Mouse (Mus musculus): ENCODE measurements around the gene Lrig1.
A peak's percentile ranks its signal among the peaks of the same experiment; 100 is the strongest.

Lrig1 gene

DNA sequence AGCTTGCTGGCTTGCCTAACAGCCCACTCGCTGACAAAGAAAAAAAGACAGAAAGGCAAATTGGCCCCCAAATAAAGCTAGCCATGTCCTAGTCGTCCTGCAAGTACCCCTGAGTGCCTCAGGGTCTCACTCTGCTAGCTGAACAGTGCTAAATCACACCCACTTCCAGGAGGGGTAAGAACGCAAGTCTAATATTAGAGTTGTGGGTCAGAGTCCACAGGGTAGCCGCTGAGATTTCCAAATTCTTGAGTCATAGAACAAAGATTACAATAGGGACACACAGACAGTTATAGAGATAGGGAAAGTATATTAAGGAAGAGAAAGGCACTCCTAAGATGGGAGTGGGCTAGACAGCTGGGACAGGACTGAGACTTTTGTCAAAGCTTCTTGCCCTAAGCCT is 51.5 kb downstream of the Lrig1 start:
- no peak for DNase-seq (ENCODE audit: low read depth, low spot score)

- DNase-seq (ENCODE audit: low read depth, low spot score) = no peak
Observed at GRCm38 (mm10) chr6:94647574-94648430, 52.2 kb downstream of the Lrig1 start.

DNA sequence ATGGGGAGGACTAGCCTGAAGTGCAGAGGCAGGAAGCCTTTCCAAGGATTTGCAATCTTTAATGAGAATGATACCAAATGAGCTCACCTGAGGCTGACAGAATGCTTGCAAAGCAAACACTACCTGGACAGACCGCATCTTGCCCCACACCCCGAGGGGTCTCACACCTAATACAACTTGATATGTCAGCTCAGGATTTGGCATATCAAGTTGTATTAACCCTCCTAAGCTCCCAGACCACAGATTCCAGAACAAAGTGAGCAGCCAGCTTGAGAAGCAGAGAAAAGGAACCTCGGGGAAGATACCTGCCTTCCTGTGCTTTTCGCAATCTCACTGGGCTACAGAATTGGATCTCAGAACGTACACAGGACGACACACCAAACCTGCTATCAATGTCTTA is 53.1 kb downstream of the Lrig1 start:
- DNase-seq (ENCODE audit: low read depth, low spot score) = no peak

DNA sequence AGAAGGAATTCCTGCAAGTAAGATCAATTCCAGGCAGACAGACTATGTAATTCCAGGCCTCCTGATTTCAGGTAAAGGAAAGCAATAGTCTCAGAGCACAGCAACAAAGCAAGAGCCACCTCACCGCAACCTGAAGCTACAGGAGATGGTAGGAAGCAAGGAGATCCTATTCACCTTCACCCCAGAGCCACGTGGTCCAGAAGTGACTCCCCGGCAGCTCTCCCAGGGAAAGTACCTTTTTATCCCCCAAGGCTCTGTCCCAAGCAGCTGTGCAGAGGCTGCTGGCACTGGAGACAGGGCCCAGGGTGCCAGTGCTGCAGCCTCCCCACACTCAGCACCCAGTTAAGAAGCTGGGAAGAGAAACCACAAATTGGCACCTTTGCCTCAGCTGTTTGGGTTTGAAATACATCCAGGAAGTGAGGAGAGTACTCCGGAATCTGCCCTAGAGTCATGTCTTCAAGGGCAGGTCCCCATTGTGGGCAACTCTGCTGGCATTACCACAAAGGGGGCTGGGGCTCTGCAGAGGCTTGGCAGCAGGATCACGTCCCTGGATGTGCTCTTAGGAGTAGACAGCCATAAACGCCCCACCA is 53.6 kb downstream of the Lrig1 start:
- peak; percentile 25 for DNase-seq (ENCODE audit: low read depth, low spot score)

DNA sequence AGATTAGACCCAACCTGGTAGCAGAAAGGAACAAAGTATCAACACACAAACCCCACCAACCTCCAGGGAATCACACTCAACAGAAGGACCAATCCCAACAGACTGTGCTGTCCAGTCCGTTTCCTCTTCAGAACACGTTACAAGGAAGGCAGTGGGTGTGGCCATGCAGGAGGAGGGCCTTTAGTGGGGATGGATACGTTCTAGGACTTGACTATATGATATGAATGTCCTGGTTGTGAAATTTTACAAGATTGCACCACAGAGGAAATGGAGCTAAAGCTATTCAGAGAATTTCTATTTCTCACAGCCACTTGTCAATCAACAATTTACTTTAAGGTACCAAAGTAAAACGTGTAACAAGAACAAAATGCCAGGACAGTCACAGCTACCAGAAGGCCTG is 54.2 kb downstream of the Lrig1 start:
- no peak for DNase-seq (ENCODE audit: low read depth, low spot score)

DNA sequence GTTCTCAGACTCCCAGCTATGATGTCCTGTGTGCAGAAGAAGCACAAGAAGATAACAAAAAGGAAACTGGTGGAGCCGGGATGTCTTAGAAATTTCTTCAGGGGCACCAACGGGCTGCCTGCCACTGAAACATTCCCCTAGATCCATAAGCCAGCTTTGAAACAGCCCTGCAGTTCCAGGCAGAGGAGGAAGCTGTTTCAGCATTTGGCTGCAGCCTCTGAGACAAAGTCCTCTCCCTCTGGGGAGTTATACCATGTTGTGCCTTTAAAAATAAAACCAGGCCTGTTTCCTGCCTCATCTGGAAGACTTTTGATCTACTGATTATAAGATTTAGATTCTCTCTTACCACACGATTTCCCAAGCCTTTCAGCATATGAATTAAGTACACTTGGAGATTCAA is 55.3 kb downstream of the Lrig1 start:
- DNase-seq (ENCODE audit: low read depth, low spot score) = no peak

- no peak for DNase-seq (ENCODE audit: low read depth, low spot score)
Observed at GRCm38 (mm10) chr6:94643989-94644388, 56.0 kb downstream of the Lrig1 start.

- no peak for DNase-seq (ENCODE audit: low read depth, low spot score)
Observed at GRCm38 (mm10) chr6:94642048-94642447, 57.9 kb downstream of the Lrig1 start.

- no peak for DNase-seq (ENCODE audit: low read depth, low spot score)
Observed at GRCm38 (mm10) chr6:94640297-94640696, 59.7 kb downstream of the Lrig1 start.

DNA sequence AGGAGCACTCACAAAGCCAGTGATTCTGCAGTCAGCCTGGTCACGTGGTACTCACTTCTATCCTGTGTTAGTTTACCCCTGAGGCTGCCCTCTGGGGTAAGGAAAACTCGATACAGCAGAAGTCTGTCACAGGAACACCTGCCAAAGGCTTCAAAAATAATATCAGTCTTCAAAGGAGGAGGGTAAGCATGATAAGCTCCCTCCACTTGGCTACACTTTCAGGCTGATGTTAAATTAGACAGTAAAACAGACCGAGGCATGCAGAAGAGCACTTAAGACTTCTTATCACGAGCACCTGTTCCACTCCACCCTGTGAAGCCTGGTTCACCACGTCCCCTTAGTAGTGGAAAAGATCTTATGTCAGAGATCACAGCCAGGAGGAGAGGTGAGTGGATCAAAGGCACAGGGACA is 62.9 kb downstream of the Lrig1 start:
- DNase-seq (ENCODE audit: low read depth, low spot score) = peak; percentile 24

DNA sequence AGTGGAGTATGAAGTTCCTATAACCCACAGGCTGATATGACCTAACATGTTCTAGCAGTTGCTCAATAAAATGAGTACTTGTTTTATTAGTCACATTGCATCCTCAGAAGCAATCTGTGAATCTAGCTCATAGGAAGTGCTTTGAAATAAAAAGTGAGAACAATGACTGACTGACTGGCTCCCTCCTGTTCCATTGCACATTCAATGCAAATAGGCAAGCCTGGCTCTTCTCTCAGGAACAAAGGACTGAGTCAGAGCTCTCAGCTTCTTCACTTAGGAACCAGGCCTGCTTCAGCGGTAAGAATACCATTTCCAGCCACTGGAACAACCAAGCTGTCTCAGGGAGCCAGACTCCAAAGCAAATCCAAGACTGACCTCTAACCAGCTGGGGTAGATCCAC is 64.6 kb downstream of the Lrig1 start:
- DNase-seq (ENCODE audit: low read depth, low spot score) = no peak

DNA sequence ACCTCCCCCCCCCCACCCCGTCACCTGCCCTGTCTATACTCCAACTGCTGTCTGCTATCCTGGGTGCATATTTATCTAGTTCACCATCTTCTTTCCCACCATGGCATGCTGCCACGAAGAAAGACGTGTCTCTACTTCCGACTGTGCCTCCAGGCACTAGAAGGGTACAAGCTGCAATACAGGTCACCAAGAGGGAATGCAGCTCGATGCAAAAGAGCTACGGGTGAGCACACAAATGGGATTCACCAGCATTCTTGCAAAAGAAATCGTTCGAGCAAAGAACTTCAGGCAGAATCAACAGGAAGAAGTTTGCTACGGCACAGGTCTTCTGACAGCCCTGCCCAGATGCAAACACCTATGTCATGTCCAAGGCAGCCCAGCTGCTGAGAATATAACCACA is 65.2 kb downstream of the Lrig1 start:
- peak; percentile 37 for DNase-seq (ENCODE audit: low read depth, low spot score)

- DNase-seq (ENCODE audit: low read depth, low spot score) = no peak
Observed at GRCm38 (mm10) chr6:94634274-94634673, 65.7 kb downstream of the Lrig1 start.

GRCm38 (mm10) chr6:94631779-94632082 is 68.2 kb downstream of the Lrig1 start:
- DNase-seq (ENCODE audit: low read depth, low spot score) = no peak

DNA sequence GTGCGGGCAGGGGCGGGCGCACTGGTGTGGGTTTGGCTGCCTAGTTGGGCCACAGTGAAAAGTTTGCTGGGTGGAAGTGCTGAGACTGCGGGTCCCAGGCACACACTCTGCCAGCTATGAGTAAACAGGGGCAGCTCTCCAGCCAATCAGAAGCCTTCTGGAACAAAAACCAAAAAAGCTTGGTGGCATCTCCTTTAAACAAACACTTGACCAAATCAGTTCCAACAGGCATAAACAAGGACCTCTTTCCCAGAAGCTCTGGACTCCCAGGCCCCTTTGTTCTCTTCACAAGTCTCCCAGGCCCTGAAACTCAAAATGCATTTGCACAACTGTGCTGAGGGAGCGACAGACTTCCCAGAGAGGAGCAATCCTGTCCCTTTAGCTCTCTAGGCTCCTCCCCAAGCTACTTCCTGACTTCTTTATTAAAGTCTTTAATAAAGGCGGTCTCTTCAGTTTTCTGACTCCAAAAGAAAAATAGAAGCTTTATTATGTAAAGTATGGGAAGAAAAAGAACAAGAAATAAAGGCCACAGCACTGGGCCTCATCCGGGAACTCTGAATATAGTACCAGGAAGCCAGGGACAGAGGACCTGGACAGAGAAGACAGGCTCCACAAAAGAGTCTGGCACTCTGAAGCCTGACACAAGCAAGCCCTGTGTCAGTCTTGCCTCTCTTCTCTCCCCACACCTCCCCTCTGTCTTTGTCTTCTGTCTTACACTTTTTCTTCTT is 68.7 kb downstream of the Lrig1 start:
- no peak for DNase-seq (ENCODE audit: low read depth, low spot score)

DNA sequence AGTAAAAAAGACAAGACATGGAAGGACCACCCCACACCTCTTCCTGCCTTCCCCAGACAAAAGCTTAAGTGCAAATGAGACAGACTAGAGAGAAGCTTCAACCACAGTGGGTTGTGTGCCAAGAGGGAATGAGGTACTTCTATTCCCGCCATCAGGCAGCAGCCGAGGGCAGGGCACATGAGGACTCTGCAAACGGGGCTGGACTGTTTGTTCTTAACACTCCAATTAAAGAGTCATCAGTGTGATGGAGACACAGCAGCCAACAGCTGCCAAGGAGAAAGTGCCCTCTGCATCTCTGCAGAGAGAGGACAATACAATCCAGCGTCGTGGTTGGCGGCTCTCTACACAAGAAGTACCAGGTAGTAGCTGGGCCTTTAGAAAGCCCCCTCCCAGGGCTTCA is 71.2 kb downstream of the Lrig1 start:
- DNase-seq (ENCODE audit: low read depth, low spot score) = no peak

DNA sequence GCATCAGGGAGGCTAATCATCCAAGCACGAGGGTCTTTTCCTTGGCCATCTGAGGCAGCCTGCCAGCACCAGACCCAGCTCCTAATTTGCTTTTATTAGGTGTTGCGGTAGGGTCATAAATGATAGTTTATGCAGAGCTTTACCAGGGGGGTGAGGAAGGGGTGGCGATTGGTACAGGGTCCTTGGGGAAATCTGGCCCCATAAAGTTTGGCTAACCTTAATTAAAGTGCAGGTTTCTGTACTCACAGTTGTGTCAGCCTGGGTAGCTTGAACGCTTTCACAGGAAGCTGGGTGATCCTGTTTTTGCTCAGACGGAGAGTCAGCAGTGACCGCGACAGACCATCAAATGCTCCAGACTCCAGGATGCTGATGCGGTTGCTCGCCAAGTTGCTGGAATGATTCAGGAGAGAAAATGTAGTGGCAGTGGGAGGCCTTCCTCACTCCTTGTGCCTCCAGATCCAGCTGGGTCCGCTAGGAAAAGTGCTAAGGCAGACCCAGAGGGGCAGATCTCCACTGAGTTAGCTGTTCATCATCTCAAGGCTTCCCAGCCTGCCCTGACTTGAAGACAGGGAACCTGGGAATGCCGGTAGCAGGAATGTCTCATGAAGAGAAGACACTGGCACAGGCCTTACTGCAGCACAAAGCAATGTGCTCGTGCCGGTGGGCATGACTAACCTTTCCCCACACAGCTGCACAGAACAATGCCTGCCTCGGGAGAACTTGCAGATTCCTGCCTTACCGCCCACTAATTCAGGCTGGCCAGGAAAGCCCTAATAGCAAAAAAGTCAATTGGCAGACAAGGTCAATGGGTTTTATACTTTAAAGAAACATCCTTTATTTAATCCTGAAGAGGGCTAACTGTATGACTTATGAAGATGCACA is 72.0 kb downstream of the Lrig1 start:
- DNase-seq (ENCODE audit: low read depth, low spot score) = no peak

DNA sequence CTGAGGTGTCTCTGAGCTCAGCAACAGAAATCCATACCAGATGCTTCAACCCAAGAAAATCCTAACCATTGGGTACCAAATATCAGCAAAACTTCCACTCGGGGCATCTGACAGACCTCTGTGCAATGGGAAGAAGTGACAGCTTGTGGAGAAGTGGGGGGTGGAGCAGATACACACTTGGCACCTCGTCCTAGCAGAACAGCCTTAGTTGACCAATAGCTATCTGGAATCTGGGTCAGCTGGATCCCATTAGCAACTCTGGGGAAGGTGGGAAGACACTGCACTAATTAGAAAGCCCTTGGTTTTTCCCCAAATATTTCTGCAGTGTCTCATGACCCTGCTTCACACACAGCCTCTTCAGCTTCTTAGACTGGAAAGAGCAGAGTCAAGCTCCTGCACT is 73.2 kb downstream of the Lrig1 start:
- no peak for DNase-seq (ENCODE audit: low read depth, low spot score)

DNA sequence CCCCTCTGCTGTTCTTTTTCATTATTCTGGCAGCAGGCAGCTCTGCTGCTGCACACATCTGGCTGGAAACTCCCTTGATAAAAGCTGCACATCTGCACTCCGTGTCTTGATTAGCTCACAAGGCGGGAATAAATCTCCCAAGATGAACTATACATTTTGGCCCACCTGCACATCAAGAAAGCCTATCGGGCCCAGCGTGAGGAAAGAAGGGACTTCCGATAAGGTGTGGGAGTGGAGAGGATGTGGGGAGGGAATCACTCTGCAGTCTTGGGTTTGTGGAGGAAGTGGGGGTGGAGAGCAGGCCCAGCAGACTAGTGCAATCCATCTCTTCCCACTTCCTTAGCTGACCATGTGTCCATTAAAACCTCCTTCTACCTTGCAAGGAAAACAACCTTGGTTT is 74.1 kb downstream of the Lrig1 start:
- no peak for DNase-seq (ENCODE audit: low read depth, low spot score)

GRCm38 (mm10) chr6:94624543-94624942 is 75.4 kb downstream of the Lrig1 start:
- DNase-seq (ENCODE audit: low read depth, low spot score) = no peak

DNA sequence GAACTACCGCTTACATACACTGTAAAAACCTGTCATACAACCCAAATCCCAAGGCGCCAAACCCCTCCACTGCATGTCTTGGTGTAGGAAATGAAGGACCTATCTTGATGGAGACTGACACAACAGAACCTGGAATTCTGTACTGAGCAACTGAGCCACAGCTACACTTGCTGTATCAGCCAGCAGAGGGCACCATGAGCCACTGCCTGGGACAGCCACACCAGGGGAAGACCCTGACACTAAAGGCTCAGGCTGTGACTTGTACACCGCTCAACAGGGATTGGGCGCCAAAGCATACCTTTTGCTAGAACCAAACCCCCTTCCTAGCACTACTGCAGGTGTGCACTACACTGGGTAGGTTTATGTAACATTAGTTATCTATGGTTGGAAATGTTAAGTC is 77.0 kb downstream of the Lrig1 start:
- DNase-seq (ENCODE audit: low read depth, low spot score) = peak; percentile 49

GRCm38 (mm10) chr6:94620801-94621301 is 79.1 kb downstream of the Lrig1 start:
- no peak for DNase-seq (ENCODE audit: low read depth, low spot score)

Measured in CD4-positive helper T cell, adult 2 months (primary cell).